Mouse (Mus musculus) fat pad, adult 2 months (tissue): Measurements from ENCODE around the gene Klhl29.

Experiments used
- DNase-seq: peaks from one replicate; pipeline ENCODE4 v3.0.0-alpha.2; 2011; ENCODE audit warnings: low read depth, low spot score; ENCODE audit errors: extremely low read depth

Gene Klhl29

DNA sequence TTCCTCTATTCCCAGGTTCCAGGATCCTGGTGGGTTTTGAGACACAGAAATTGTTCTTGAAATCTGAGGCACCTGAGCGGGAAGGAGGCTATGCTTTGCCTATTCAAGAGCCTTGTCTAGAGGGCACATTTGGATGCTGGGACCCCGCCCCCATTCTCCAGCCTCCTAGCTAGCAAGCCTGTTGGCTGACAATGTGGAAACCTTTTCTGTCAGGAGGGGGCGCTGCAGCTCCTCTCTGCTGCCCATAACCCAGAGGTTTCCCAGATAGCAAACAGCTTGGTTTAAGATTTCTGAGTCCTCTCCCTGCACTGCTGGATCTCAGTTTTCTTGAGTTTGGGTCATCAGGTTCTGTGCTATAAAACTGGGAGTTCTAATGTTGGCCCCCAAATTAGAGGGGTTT lies 232.7 kb downstream of the Klhl29 start:
- DNase-seq: no peak

DNA sequence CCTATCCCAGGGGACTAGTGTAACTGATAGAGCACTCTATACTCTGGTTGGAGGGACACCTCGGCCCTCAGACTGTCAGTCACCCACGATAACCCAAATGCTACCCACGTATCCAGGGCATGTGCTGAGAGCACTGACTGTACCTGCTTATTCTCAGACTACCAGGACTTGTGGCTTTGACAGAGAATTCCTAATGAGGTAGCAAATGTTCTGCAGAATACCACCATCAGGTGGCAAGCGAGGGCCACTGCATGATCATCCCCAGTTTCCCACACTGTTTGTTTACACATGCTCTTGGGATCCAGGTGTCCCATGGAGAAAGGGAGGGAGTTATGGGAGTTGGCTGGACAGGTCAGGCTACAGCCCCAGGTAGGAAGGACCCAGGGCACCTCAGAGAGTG lies 234.4 kb downstream of the Klhl29 start:
- no peak for DNase-seq

DNA sequence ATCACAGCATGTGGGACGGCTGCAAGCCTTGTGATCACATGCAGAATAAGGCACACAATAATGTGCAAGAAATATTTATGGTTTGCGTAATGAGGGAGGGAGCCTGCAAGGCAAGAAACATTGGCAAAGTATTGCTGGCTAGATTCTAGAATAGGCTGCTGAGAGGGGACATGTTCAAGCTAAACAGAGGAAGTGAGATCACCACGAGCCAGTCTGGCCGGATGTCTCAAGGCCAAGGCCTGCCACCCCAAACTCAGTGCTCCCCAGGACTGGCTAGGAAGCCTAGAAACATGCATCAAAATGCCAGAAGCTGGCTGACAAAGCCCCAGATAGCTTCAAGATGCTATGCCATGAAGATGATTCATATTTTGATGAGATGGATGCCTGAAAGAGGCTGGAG lies 236.2 kb downstream of the Klhl29 start:
- no peak for DNase-seq

DNA sequence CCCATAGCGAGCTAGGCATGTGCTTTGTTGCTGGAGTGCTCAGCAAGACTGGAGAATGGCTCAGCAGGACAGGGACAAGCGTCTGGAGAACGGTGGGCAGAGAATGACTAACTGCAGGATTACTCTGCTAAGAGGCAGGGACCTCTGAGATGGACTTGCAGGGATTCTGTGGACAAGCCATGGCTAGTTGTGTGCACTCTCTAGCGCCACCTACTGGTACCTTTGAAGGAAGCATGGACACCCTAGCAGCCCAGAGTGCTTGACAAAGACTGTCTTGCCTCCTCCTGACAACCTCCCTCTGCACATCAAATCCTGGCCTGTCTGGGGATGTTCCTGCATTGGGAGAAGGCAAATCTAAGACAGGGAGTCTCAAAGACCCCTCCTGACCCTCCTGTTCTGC lies 239.2 kb downstream of the Klhl29 start:
- no peak for DNase-seq

DNA sequence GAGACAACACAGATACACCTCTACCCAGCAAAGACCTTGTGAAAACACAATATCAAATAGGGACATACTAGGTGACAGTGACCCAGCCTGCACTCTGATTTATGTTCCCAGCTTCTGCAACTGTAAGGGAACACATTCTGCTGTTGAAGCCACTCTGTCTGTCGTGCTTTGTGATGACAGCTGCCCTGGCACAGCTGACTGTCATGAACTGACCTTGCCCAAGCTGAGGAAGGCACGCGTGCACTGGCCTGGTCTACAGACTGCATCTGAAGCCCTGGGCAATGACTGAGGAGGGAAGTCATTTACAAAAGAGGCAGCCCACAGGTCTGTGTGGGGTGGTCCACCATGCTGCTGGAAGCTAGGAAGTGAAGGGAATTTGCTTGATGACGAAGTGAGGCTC lies 246.3 kb downstream of the Klhl29 start:
- DNase-seq: no peak

DNA sequence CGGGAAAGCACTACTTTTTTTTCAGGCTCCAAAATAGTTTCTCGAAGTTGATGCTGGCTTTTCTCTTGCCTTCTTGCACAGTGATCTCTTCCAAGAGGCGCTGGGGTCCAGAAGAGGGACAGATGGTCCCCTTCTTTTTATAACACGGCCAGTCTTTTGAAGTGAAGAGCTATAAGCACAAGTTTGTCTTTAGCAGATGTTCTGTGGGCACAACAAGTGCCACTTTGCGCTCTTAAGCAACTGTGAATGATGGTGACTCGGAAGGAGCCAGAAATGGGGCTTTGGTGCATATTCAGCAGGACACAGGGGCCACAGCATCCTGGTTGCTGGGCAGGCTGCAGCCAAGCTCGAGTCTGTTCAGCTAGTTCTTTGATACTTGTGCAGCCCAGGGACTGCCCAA lies 249.6 kb downstream of the Klhl29 start:
- DNase-seq: no peak

DNA sequence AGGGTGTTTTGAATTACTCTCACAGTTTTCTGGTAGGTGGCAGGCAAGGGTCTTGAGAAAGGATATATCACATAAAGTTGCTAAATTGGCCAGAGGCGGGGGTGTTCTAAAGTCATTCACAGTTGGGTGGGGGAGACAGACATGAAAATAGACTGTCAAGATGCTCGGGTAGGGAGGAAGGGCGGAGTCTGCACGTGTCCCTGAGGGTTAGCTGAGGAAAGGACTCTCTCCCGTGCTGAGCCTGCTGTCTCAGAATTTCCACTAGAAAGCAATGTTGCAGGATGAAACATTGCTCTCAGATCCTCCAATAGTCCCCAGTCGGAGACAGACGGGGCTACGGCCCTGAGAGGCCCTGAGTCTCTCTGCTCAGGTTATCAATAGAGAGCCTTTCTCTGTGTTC lies 252.5 kb downstream of the Klhl29 start:
- DNase-seq: no peak

DNA sequence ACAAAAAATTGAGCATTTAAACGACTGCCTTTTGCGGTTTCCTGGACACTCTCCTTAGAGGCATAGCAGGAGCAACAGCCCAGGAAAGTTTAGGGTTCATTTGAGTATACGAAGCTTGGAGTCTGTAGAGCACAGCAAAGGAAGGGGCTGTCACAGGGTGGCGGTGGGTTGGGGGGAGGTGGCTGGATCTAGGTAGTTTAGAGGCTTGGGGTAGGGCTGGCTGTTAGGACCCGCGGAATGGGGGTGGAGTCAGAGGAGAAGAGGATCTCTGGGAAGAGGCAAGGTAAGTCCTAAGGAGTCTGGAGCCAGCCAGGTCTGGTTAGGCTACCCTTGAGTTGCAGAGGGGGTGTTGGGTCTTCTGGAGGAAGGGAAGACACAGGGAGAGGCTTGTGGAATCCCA lies 255.2 kb downstream of the Klhl29 start:
- no peak for DNase-seq

DNA sequence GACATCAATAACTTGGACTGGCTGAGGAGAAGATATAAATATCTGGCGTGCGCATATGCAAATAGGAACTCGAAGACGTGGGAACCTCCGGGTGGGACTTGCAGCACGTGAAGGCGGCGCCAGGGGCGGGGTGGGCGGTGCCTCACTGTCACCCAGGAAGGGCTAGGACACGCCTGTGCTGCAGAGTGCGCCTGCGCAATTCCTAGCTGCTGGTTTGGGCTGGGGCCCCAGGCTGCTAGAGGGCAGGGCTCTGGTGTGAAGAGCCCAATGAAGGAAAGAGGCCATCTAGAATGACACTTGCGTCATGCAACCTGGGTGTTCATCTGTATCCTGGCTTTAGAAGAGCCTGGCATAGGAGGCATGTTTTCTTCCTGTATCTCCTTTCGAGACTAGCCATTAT lies 255.8 kb downstream of the Klhl29 start:
- peak; percentile 61 for DNase-seq

DNA sequence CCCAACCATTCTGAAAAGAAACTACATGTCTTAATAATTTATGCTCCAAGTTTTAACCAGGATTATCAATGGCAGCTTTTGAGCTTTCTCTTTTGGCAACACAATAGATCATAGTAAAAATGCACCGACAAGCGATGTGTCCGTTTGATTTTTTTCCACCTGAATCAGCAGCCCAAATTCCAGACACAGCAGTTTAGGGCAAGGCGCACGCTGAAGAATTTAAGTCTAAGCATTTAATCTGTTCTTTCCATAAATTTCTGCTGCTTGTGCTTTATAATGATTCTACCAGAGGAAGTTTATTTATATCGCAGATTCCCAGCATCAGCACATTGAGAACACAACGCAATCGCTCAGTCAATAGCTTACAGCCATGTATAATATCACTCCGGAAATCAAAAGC lies 256.2 kb downstream of the Klhl29 start:
- DNase-seq: no peak

DNA sequence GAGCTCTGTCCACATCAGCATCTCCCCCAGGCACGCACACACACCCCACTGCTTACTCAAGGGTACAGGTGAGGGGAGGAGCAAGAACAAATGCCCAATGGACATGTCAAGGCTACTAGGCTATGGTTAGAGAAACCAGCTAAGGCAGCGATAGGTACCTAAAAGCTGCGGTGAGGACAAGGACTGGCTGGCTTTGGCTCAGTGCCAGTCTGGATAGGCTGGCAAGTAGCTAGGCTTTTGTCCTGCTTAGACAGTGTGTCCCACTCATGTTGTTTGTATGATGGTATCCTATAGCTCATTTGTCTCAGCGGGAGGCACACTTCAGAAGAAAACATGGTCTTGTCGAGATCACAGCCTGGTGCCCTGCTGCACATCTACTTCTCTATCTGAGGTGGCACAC lies 258.9 kb downstream of the Klhl29 start:
- DNase-seq: no peak

DNA sequence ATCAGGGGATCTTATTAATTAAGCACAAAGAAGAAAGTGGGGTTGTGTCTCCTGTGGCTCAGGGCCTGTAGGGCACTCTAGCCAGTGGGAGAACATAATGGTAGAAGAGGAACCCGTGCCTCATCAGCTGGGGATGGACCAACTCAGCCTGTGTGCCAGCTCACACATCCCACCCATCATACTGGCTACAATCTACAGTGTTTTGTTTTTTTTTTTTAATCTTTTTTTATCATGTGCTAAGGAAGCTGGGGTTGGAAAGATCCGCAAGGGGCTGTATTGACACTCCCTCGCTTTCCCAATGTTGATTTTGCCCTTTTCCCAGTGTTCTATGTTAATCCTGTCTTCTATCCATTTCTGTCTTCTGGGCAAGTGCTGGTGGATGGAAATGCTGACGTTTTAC lies 260.9 kb downstream of the Klhl29 start:
- DNase-seq: no peak

DNA sequence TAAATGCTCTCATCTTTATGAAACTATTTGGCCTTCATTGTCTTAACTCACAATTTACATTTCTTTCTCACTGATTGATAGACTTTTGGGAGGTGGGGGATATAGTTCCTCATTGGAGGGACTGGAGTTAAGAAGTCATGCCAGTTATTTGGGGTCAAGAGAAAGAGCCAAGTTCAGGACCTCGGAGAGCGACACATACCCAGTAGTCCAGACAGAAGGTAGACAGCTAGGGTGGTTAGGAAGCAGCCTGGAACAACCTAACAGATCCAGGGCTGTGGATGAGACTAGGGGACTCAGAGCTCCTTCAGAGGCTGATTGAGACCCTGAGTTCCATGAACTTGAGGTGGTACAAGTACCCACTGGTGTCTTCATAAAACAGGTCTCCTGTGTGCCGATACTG lies 264.1 kb downstream of the Klhl29 start:
- DNase-seq: no peak

DNA sequence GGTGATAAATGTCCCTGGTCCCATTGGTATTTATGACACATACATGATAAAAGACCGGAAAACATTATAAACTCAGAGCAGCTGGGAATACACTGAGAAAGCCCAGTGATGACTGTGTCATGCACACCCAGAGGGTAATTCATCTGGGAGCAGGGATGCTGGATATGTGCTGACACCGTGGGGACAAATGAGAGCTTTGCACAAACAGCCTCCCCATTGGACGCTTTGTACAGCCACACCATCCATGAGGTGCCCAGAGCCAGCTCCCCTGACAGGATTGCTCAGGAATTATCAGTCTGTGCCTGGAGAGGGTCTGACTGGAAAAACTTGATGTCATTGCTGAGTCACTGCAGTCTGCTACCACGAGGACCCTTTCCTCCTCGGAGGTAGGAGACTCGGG lies 266.9 kb downstream of the Klhl29 start:
- no peak for DNase-seq

DNA sequence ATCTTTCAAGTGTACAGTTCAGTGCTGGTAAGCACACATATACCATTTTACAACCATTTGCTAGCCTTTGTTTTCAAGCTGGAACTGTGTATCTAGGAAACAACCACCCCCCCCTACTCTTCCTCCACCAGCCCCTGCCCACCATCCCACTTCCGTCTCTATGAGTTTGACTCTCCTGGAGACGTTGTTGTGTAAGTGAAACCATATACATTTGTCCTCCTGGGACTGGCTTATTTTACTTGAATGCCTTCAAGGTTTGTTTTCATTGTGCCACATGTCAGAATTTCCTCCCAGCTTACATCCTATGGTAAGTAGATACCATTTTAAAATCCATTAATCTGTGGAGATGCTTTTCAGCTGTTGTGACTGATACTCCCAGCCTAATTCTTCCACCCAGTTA lies 267.7 kb downstream of the Klhl29 start:
- DNase-seq: no peak

DNA sequence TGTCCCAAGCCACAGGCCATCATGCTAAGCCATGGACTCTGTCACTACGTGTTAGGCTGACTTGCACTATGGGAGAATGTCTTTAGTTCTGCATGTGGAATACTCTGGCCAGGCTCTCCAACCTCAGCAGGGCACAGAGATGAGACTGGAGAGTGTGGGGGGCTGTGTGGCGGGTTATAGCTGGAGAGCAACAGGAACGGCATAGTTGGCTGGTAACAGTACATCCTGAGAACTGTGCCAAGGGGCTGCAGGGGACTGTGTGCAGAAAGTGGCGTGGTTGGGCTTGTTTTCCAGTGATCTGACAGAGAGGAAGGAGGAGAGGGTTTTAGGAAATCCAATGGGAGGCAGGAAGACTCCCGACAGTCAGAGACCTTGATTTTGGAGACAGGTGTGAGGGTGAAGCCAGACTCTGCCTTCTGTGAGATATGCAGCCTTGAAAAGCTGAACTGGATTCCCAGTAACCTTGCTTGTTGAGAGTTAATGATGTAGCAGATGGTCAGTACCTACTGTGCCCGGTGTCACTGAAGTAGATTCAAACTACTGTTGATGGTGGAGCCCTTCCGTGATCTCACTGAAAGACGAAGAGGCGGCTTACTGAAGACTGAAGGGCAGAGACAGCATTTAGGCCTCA lies 270.9 kb downstream of the Klhl29 start:
- DNase-seq: no peak

DNA sequence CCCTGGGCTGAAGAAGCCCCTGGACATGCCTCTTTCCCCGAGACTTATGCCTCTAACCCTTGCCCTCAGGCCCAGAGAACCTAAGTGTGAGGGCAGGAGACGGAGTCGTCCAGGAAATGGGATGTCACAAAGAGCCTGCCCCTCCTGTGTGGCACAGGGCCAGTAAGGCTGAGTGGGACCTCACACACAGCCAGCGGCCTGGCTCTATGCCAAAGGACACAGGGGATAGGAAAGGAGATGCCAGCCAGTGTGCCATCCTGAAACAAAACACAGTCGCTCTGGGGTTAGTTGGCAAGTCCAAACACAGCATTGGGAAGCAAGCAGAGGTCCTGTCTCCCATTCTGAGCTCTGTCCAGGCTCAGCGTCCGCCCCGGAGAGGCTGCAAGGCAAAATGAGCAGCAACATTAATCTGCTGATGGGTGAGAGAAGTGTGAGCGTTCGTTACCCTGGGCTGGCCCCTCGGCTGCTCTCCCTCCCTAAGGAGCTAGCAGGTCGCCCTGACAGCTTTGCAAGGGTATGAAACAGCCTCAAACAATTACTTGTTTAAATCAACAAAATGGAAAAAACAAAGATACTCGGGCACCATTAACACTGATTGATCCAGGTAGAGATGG lies 274.0 kb downstream of the Klhl29 start:
- DNase-seq: no peak

DNA sequence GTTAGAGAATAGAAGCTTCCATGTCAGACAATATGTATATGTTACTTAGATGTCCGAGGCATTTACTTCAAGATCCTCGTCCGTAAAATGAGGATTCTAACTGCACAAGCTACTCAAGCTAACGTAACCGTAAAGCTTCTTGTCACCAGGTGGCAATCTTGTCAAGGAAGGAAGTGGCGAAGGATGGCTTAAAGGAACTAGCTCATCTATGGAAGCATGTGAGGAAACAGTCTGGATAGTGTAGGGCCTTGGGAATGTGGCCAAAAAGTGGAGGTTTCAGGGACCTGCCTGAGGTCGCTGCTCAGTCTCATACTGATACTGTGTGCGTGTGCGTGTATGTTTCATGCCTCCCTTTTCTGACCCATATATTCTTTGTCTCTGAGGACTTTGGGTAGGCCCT lies 275.9 kb downstream of the Klhl29 start:
- DNase-seq: no peak

DNA sequence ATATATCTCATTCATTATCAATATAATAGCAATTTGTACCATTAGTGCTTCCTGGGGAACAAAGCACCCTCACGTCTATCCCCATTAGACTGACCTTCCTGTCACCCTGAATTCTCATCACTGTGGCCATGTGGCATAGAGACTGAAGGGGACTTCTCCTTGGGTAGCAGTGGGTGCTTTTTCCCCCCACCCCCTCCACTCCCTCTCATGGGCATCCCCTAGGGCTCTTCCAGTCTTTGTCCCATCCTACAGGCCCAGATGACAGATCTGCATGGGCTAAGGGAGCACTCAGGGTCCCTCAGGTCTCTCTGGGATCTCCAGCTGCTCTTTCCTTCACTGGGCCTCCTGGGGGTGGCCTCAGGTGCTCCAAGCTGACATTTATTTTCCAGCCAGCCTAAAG lies 286.8 kb downstream of the Klhl29 start:
- DNase-seq: no peak

DNA sequence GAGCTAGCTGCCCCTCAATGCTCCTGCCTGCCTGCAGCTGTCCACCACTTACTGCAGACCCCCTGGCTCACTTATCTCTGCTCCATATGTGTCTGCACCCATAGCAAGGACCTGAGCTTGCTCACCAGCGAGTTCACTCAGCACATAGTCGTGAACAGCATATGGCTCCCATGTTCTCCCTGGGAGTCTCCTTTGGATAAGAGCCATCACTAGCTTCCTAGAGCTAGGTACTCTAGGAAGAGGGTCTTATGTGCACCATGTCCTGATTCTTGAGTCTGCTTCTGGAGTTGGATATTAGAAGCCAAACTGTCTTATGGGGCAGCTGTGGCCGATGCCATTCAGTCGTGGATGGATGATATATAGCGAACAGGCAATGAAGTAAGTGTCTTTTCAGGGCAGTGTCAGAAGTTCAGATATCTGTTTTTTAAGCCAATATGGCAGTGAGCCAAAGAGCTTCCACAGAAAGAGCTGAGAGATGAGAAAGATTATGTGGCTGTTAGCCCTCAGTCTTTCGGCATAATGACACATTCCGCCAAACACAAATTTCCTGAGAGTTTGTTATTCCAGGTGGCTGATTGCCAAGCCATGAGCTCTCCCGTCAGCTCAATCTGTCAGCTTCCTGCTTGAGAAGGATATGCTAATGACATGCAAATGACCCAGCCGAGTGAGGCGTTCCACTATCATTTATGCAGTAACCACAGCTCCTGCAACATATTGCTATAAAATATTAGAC lies 287.5 kb downstream of the Klhl29 start:
- DNase-seq: peak; percentile 46

DNA sequence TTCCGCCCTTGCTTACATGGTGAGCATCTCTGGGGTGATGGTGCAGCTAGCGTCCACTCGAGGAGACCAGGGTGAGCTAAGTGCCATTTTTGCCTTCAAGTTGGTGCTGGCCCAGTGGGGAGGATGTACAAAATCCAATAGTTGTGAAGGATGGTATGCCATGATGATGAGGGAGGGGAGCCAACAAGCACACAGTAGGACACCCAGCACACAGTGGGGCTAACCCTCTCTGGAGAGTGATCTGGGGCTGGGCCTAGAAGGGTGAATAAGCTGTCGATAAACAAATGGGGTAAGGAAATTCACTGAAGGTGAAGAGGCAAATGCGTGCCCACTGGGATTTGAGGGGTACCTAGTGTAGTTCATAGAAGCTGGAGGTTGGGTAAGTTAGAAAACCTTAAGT lies 290.8 kb downstream of the Klhl29 start:
- no peak for DNase-seq

DNA sequence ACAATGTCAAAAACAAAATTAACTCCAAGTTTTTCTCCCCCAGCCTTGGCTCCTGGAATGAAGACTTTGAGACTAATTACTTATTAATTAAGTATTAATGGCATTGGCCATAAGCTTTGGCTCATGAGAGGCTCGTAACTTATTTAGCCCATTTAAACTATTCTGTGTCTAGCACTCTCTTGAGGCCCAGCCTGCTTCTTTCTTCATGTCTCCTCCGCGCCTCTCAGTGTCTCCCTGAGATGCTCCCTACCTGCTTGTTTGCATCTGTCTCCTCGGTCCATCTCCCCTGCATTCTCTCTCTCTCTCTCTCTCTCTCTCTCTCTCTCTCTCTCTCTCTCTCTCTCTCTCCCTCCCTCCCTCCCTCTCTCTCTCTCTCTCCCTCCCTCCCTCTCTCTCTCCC lies 294.0 kb downstream of the Klhl29 start:
- DNase-seq: no peak

DNA sequence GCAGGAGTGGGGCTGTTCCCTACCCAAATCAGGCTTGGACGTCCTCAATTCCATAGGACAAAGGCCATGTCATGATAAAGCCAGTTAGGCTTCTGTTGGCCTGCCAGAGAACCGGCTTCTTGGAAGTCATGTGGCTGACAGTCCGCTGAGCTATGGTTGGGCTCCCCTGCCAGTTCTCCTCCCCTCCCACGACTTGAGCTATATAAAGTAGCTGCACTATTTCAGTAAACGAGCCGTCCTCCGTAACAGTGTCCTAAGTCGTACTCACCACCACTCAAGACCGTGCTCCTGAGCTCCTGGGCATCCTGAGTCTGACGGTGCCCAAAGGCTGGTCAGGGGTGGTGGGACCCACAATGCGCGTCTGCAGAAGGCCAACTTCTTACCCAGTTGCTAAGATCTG lies 302.3 kb downstream of the Klhl29 start:
- DNase-seq: no peak
